Mouse (Mus musculus) left cerebral cortex, postnatal 10 days (tissue): ENCODE measurements around the gene Nell2. TPM values are rescaled to one million over a fixed set of nuclear protein-coding genes. Genes with fewer than 3 reads are reported as not detected.
"Not testable (repeated sequence)": the region's sequence is repeated elsewhere in the genome, so short reads cannot be mapped to it uniquely, and the experiment has no call there.

Source experiments
- DNase-seq, 2 experiments: peaks; one replicate each; pipeline ENCODE4 v3.0.0; 2021 to 2022; ENCODE audit warnings: low spot score in 2 of 2, mixed read lengths in 1 of 2; ENCODE audit errors: extremely low spot score in 1 of 2
- intact Hi-C: fragments of 180-260 bp; cut with DNase I; formaldehyde crosslinking; loops from one replicate; pipeline ENCODE4 v1.15.1; 2025
- total RNA-seq, 2 experiments: library from RNA; stranded (reverse); gene quantifications; 2 replicates each; pipeline ENCODE4 v1.2.3; 2021

Gene Nell2
- 100 to 1,000 TPM; 518 to 542 TPM for total RNA-seq

DNA sequence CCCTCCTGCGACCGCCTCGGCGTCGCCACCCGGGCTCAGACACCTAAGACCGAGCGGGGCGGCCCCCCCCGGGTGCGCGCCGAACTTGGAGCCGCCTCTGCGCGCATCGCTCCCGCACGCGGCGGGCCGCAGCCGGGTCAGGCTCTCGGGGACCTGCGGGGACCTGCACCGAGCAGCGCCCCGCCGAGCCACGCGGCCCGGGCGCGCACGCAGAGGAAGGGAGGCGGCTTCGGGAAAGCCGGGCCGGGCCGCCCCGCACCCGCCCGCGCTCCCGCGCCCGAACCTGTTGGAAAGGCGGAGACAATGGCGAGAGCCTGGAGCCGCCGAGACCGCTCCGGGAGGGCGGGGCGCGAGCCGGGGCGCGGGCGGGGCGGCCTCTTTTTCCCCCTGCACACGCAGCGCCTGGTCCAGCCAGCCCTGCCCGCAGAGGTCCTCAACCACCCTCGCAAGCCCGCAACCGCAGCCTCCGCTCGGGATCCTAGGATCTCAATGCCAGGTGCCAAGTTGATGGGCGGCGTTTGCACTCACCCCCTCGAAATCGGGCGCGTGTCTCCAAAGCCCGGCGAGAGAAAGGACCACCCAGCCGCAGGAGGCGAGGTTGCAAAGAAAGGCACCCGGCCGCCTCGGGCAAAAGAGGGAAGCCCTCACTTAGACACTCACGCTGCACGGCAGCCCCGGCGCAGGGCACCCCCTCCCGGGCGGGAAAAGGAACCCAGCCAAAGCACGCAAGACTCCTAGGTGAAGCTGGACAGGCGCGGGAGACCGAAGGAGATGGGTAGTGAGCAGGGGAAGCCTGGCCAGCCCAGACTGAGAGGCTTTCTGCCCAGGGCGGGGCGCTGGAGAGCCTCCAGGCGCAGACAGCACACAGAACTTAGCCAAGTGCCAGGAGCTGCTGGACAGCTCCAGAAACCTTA, at the start of gene Nell2:
Gene Nell2, minus strand, starts transcription at position 612 of the 914 bp plus-strand sequence.
- intact Hi-C loops, result loop anchor here (10.0 kb wide), 2 partner anchors 253 to 683 kb away; no protein-coding TSS in a partner anchor
- DNase-seq, result peak; percentile 62 to 73

DNA sequence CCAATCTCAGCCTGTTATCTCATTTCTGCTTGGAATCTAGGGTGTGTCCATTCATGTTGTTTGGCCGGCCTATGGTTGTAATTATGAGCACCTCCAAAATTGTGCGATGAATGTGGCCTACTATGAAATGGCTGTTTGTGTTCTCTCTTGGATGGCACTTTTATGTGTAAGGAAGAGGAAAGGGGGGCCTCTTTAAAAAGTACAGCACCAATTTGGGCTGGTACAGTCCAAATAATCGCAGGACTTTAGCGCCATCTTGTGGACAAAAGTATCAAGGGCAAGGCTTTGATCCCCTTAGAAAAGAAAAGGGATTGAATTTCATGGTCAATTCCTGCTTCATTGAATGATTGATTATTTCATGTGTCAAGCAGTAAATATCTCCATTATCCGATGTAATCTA, 46.3 kb upstream of the Nell2 start:
- peak; percentile 42 to 74 for DNase-seq
- intact Hi-C loops, result loop anchor here (5.0 to 10.0 kb wide), 4 partner anchors 730 to 1020 kb away; no protein-coding TSS in a partner anchor

DNA sequence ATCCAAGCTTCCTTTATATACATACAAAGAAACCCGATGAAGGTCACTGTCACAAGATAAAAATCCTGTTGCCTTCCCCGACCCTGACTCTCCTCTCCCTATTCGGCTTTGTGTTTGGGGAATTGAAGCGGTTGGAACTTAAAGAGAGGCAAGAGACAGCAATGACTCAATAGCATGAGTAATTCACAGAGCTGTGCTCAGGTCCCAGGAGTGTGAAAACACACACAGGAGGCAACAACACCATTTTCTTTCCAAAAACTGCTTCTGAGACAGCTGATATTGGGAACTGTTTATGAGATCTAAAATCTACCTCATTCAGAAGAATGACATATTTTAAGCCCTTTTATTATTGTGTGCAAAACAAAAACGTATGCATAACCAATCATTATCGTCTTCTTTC, 41.2 kb upstream of the Nell2 start:
- intact Hi-C loops, result loop anchor here (5.0 to 10.0 kb wide), 3 partner anchors 725 to 1015 kb away; no protein-coding TSS in a partner anchor
- no peak for DNase-seq

DNA sequence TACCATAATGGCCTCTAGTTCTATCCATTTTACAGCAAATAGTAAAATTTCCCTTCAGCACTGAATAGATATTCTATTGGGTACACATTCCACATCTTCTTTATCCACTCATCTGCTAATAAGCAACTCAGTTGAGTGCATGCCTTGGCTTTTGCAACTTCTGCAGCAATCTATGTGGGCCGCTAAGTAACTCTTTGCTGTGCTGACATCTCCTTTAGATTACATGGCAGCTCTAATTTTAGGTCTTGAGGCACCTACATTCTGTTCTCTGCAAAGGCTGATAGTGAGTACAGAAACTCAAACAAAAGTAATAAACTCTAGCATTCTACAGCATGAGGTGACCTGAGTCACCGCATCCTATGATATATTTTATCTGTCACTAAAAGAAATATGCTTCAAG, 36.8 kb upstream of the Nell2 start:
- intact Hi-C loops, result no loop called here
- DNase-seq, result no peak

DNA sequence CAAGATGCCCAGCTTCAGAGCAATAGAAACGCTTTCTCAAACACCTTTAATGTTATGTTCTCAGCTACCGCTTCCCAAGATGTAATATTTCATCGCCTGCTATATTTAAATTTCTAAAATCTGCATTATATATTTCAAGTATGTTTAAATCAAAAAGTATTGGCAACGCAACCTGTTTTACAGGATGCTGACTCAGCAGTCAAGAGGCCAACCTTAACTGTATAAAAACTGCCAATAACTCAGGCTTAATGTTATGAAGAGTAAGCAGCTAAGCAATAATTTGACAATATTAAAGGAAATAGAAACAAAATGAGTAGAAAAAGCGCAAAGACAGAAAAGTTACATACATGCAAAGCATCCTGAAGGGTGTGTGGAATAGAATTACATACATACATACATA, 32.9 kb upstream of the Nell2 start:
- no peak for DNase-seq
- intact Hi-C loops, result no loop called here

GRCm38 (mm10) chr15:95550011-95550410, 21.7 kb upstream of the Nell2 start:
- intact Hi-C loops, result no loop called here
- no peak for DNase-seq

DNA sequence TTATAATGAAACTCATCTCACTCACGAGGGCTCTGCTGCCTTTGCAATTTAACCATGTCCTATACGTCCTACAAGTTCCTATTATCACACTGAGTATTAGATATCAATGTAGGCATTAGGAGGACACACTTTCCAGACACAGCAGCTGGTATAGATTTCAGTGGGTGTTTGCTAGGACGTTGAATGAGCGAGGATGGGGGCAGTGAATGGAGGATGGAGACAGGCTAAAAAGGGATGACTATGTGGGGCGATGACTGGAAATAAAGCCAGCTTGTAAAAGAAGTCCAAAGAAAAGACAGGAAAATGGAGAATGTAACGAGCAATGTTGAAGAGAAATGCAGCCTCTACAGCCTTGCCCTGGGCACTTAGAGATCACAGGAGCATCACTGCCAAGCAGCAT, 14.3 kb upstream of the Nell2 start:
- DNase-seq, result no peak
- intact Hi-C loops, result no loop called here

- intact Hi-C loops, result no loop called here
- peak in 1 of 2 experiments; percentile 34 for DNase-seq
Observed at GRCm38 (mm10) chr15:95536724-95537123, 8.4 kb upstream of the Nell2 start.

DNA sequence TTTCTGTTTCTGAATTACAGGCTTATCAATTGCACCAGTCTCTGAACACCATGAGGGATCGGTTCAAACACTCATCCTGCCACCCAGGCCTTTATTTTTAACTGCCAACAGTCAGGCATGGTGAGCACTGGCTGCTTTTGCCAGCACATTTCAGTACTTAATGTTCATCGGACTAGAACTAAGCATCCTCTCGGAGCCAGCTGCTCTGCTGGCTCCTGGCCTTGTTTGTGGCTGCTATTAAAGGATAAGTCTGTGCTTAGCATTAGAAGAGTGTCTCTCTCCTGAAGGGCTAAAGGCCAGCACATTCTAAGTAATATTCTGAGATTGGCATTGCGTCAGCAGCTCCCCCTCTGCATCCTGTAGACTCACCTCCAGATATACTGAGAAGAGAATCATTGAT, 7.9 kb upstream of the Nell2 start:
- intact Hi-C loops, result no loop called here

DNA sequence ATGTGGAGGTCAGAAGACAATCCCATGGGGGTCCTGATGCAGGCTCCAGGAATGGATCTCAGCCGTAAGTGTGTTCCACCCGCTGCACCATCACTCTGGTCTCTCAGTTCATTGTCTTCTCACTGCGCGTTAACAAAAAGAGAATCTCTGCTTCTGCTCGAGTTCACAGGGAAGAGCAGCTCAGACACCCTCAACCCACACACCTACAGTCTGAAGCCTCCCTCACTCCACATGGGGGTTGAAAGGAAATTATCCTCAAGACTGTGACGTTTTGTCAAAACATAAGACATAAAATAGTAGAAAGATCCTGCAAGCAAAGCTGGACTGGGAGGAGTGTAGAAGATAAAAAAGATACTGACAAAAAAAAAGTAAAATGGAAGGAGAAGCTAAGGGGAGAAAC, 6.3 kb upstream of the Nell2 start:
- intact Hi-C loops, result no loop called here
- no peak for DNase-seq

More for the DNA sequence above, 7.9 kb upstream of the Nell2 start:
- DNase-seq, result peak in 1 of 2 experiments; percentile 48

GRCm38 (mm10) chr15:95527461-95527947, 855 bp downstream of the Nell2 start:
- DNase-seq, result peak in 1 of 2 experiments; percentile 33
- intact Hi-C loops, result loop anchor here (10.0 kb wide), 2 partner anchors 253 to 683 kb away; no protein-coding TSS in a partner anchor

GRCm38 (mm10) chr15:95526626-95527411, 1.5 kb downstream of the Nell2 start:
- intact Hi-C loops, result loop anchor here (10.0 kb wide), 2 partner anchors 252 to 682 kb away; no protein-coding TSS in a partner anchor

DNA sequence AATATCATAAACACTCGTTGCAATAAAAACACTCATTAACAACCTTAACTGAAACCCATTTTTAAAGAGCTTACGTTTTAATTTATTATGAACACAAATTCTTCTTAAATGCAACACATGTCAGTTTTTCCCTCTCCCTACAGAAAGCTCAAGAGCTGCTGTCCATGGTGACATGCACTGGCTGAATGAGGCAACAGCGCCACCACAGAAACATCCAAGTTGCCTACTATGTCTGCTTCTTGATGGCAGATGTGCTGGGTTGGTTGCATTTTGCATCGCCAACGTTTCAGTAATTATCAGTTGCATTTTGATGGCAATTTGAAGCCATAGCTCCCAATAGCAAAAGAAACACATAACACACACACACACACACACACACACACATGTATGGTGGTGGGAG, 2.4 kb downstream of the Nell2 start:
- intact Hi-C loops, result loop anchor here (10.0 kb wide), 2 partner anchors 251 to 681 kb away; no protein-coding TSS in a partner anchor
- peak; percentile 62 to 73 for DNase-seq

More at GRCm38 (mm10) chr15:95526626-95527411, 1.5 kb downstream of the Nell2 start:
- DNase-seq, result peak; percentile 22 to 35

DNA sequence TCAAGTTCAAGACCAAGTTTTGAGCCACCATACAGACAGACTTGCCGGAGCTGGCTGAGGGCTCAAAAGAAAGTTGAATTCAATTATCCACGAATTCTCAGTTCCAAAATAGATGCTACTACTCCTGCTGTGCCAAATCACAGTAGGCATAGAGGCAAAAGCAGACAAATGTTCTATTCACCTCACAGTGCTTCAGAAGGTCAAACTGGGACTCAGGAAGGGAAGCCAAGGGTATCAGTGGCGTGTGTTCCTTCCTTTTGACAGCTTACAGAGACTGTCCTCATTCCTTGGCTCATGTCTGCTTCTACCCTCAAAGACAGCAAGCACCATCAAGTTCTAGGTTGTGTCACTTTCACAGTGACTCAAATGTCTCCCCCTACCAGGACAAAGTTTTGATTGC, 10.2 kb downstream of the Nell2 start:
- DNase-seq, result no peak
- intact Hi-C loops, result no loop called here

GRCm38 (mm10) chr15:95513306-95513705, 15.1 kb downstream of the Nell2 start:
- intact Hi-C loops, DNase-seq: not testable (repeated sequence)

DNA sequence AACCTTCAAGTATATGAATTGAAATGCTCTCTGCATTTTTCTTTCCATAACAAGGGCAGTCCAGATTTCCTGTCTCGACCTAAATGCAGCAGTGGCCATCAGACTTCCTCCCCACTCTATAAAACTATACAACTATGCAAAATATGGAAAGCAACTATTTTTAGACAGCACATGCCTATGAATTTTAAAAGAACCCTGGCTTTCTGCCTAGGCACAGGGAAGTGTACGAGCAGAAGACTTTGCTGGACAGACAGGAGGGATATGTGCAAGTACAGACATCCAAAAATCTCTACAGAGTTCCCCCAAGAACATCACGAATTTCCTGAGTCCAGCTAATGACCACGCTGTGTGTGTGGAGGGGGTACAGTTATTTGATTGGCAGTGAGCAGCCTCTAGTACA, 32.7 kb downstream of the Nell2 start:
- no peak for DNase-seq
- intact Hi-C loops, result no loop called here

- no peak for DNase-seq
- intact Hi-C loops, result no loop called here
Observed at GRCm38 (mm10) chr15:95495193-95495592, 33.2 kb downstream of the Nell2 start.

DNA sequence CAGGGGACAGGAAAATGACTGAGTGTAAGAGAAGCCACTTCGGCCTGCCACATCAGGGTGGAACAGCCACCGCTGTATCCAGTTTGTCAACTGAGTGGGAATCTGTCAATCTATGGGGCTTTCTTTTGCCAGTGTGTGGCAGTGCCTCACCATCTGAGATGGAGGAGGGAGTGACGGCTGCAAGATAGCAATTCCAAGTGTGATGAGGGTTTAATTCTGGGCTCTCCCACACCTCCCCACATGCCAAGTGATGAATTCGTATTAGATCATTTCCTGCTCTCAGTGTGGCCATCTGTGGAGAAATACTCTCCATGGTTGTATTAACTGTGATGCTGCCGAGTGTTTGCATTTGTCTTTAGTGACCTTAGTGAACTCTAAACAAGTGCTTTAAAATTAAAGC, 36.2 kb downstream of the Nell2 start:
- DNase-seq, result peak in 1 of 2 experiments; percentile 39
- intact Hi-C loops, result no loop called here

GRCm38 (mm10) chr15:95489174-95489573, 39.2 kb downstream of the Nell2 start:
- DNase-seq, result no peak
- intact Hi-C loops, result no loop called here
